Mouse (Mus musculus) 3T3-L1 (cell line): Measurements from ENCODE around the gene Glmp.
"Not testable (repeated sequence)": the region's sequence is repeated elsewhere in the genome, so short reads cannot be mapped to it uniquely, and the experiment has no call there.

Source experiments
- DNase-seq: peaks from one replicate; pipeline ENCODE4 v3.0.0-alpha.2; 2015; ENCODE audit warnings: low read depth, low spot score

Glmp gene

GRCm38 (mm10) chr3:88324951-88325405 lies at the start of gene Glmp:
Glmp (plus strand) TSS chr3:88325023.
- peak; percentile 86 for DNase-seq

- no peak for DNase-seq
Observed at GRCm38 (mm10) chr3:88276121-88276520, 48.7 kb upstream of the Glmp start.

- peak; percentile 57 for DNase-seq
Observed at GRCm38 (mm10) chr3:88276529-88277143, 48.2 kb upstream of the Glmp start.

- no peak for DNase-seq
Observed at GRCm38 (mm10) chr3:88280035-88280434, 44.8 kb upstream of the Glmp start.

- DNase-seq: not testable (repeated sequence)
Observed at GRCm38 (mm10) chr3:88281141-88281916, 43.5 kb upstream of the Glmp start.

GRCm38 (mm10) chr3:88284815-88285564 lies 39.8 kb upstream of the Glmp start:
- not testable (repeated sequence) for DNase-seq

GRCm38 (mm10) chr3:88285565-88285895 lies 39.3 kb upstream of the Glmp start:
- DNase-seq: not testable (repeated sequence)

- DNase-seq: no peak
Observed at GRCm38 (mm10) chr3:88287110-88287509, 37.7 kb upstream of the Glmp start, which contains the start of gene Gm38392. Gm38392 (minus strand) TSS chr3:88287210.

- not testable (repeated sequence) for DNase-seq
Observed at GRCm38 (mm10) chr3:88288133-88288713, 36.6 kb upstream of the Glmp start.

- DNase-seq: peak; percentile 64
Observed at GRCm38 (mm10) chr3:88291970-88292369, 32.9 kb upstream of the Glmp start.

GRCm38 (mm10) chr3:88295272-88295671 lies 29.6 kb upstream of the Glmp start:
- DNase-seq: not testable (repeated sequence)

- DNase-seq: no peak
Observed at GRCm38 (mm10) chr3:88296110-88296560, 28.7 kb upstream of the Glmp start.

- peak; percentile 100 for DNase-seq
Observed at GRCm38 (mm10) chr3:88296561-88297318, 28.1 kb upstream of the Glmp start, which contains the start of the genes Tsacc and Cct3. Tsacc (minus strand) TSS chr3:88296999. Cct3 (plus strand) TSS chr3:88297116.

- peak; percentile 65 for DNase-seq
Observed at GRCm38 (mm10) chr3:88297321-88297851, 27.4 kb upstream of the Glmp start.

- no peak for DNase-seq
Observed at GRCm38 (mm10) chr3:88299172-88299571, 25.7 kb upstream of the Glmp start.

- no peak for DNase-seq
Observed at GRCm38 (mm10) chr3:88328956-88329355, 4.1 kb downstream of the Glmp start.

GRCm38 (mm10) chr3:88331282-88331681 lies 6.5 kb downstream of the Glmp start:
- DNase-seq: peak; percentile 74

- no peak for DNase-seq
Observed at GRCm38 (mm10) chr3:88334029-88334658, 9.3 kb downstream of the Glmp start.

GRCm38 (mm10) chr3:88334902-88335435 lies 10.1 kb downstream of the Glmp start:
- no peak for DNase-seq
